Comparison of ENCODE assay signal across 17 mouse cellular contexts in genomic region chr11:36107840-36108239, GRCm38 (mm10).
"Had no signal": no experiment of that assay in that cellular context is flagged by ENCODE, and none has a peak within 500 bp of the region (broad histone marks: within the 10 kb centered on the region; RNA-seq: fewer than 3 reads in every experiment).

No protein-coding gene starts in this region.

- H3K27ac ChIP-seq: kidney, embryonic 15.5 days; limb, embryonic 12.5 days; liver, embryonic 13.5 days; lung, embryonic 15.5 days; macrophage; stomach, postnatal 0 days had no signal

- H3K9me3 ChIP-seq: kidney, embryonic 15.5 days; limb, embryonic 12.5 days; liver, embryonic 13.5 days; lung, embryonic 15.5 days; neural tube, embryonic 15.5 days had no signal

- ATAC-seq: liver, postnatal 0 days had no signal

- H3K4me1 ChIP-seq: liver, embryonic 13.5 days; lung, embryonic 15.5 days; megakaryocyte, embryonic 14.5 days had no signal

- H3K9ac ChIP-seq: kidney, embryonic 15.5 days; limb, embryonic 12.5 days; liver, embryonic 13.5 days; liver, postnatal 0 days; lung, embryonic 15.5 days; neural tube, embryonic 15.5 days had no signal

- H3K4me2 ChIP-seq: kidney, embryonic 15.5 days; limb, embryonic 12.5 days; liver, embryonic 13.5 days; lung, embryonic 15.5 days; neural tube, embryonic 15.5 days had no signal

- DNase-seq: kidney, adult 2 months; kidney, postnatal 14 days; liver; liver, embryonic 13.5 days; liver, postnatal 0 days; lung, postnatal 14 days; right cerebral cortex, adult 18-20 months; right cerebral cortex, postnatal 25 days; thymus, postnatal 4 days had no signal

- H3K36me3 ChIP-seq: kidney, embryonic 15.5 days; limb, embryonic 12.5 days; liver, embryonic 13.5 days; lung, embryonic 15.5 days; neural tube, embryonic 15.5 days had no signal

- H3K27me3 ChIP-seq: kidney, embryonic 15.5 days; liver, embryonic 13.5 days; lung, embryonic 15.5 days; megakaryocyte, embryonic 14.5 days; neural tube, embryonic 15.5 days had no signal

- H3K4me3 ChIP-seq: kidney, embryonic 15.5 days; limb, embryonic 12.5 days; liver, embryonic 13.5 days; lung, embryonic 15.5 days; megakaryocyte, embryonic 14.5 days; myocyte; neural tube, embryonic 15.5 days had no signal
